Comparison of ENCODE assay signal across 9 mouse cellular contexts in the genomic region with DNA sequence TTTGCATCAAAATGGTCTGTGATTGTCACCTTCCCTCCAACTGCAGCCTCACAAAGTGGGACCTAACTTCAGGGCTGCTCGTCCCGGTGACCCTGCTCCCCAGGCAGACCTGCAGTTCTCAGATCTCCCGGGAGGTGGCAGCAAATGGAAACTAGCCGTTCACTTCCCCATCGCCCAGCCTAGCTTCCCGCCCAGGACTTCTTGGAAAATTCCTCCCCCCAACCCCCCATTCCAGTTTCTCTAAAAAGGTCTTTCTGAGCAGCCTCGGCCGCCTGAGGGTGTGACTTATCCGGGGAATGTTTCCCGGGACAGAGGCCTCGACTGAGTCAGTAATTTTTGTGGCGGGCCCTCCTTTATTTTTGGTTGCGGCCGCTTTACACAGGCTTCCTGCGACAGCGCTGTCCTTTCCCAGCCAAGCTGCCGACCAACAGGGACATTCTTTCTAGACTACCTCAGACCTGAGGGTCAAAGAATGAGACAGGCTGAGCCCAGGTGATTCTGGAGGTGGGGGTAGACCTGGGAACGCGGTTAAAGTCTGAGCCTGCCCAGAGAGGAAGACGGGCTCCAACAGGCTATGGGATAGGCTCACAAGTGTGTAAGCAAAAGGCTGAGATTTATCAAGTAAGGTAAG. TPM values are rescaled to one million over a fixed set of nuclear protein-coding genes. Genes with fewer than 3 reads are reported as not detected.
DNase-seq lines count a peak whose midpoint lies in the region; ATAC-seq and TF ChIP-seq lines count a peak whose summit lies in the region.
"Had no signal": no experiment of that assay in that cellular context is flagged by ENCODE, and none has a peak within 500 bp of the region (broad histone marks: within the 10 kb centered on the region; RNA-seq: fewer than 3 reads in every experiment).

No protein-coding gene starts in this region.

- H3K9ac ChIP-seq in ES-Bruce4 (ENCODE audit: low read depth, poor library complexity, severe bottlenecking), result peak overlapping the region; percentile 69
- H3K9ac ChIP-seq in forebrain, embryonic 14.5 days (ENCODE audit: low read length), result peak overlapping the region; percentile 63
- peak overlapping the region; percentile 54 for H3K9ac ChIP-seq in neural tube, embryonic 15.5 days (replicated peaks)

- peak; percentile 81 for TF ChIP-seq CTCF in ES-Bruce4 (IDR thresholded peaks at IDR 0.05; ENCODE audit: low read depth, low read length)
- peak; percentile 87 for TF ChIP-seq CTCF in lung, adult 2 months (IDR thresholded peaks at IDR 0.05; ENCODE audit: insufficient read depth, low read length)

- H3K9me3 ChIP-seq in ES-Bruce4 (replicated peaks; ENCODE audit: control insufficient read depth, insufficient read depth, low read length, poor library complexity, severe bottlenecking), result no peaks in the 10 kb centered on the region
- H3K9me3 ChIP-seq in forebrain, embryonic 14.5 days (replicated peaks; ENCODE audit: control insufficient read depth, low read length), result no peaks in the 10 kb centered on the region
- H3K9me3 ChIP-seq in neural tube, embryonic 15.5 days (replicated peaks), result no peaks in the 10 kb centered on the region

- no peaks in the 10 kb centered on the region for H3K36me3 ChIP-seq in ES-Bruce4 (ENCODE audit: control insufficient read depth, insufficient read depth, low read length, poor library complexity, severe bottlenecking)
- no peaks in the 10 kb centered on the region for H3K36me3 ChIP-seq in forebrain, embryonic 14.5 days (ENCODE audit: control insufficient read depth, insufficient read depth, low read length)
- H3K36me3 ChIP-seq in neural tube, embryonic 15.5 days, result no peaks in the 10 kb centered on the region

- DNase-seq in cerebellum, adult 11-12 months, result peak; percentile 74
- peak; percentile 81 for DNase-seq in forebrain, embryonic 14.5 days (ENCODE audit: low spot score)
- peak; percentile 90 to 96 for DNase-seq in heart, postnatal 14 days
- DNase-seq in layer of hippocampus, adult 11-12 months (ENCODE audit: low spot score), result peak; percentile 86
- DNase-seq in lung, adult 2 months, result peak; percentile 93
- DNase-seq in testis, postnatal 10 days (ENCODE audit: low spot score), result peak; percentile 96

- peak overlapping the region; percentile 47 for H3K4me3 ChIP-seq in ES-Bruce4 (ENCODE audit: low read depth, low read length)
- H3K4me3 ChIP-seq in forebrain, embryonic 14.5 days (ENCODE audit: low read depth, low read length), result peak overlapping the region; percentile 35
- H3K4me3 ChIP-seq in lung, adult 2 months (replicated peaks; ENCODE audit: extremely low read depth, low read depth, low read length), result peak overlapping the region; percentile 72
- H3K4me3 ChIP-seq in neural tube, embryonic 15.5 days (replicated peaks), result peak overlapping the region; percentile 44

- no peaks in the 10 kb centered on the region for H3K4me1 ChIP-seq in ES-Bruce4 (ENCODE audit: control insufficient read depth, insufficient read depth, low read length)
- no peaks in the 10 kb centered on the region for H3K4me1 ChIP-seq in forebrain, embryonic 14.5 days (ENCODE audit: control insufficient read depth, insufficient read depth, low read length)
- H3K4me1 ChIP-seq in lung, adult 2 months (ENCODE audit: control insufficient read depth, insufficient read depth, low read length), result peaks cover 7% of the 10 kb centered on the region
- peaks cover 4% of the 10 kb centered on the region; the same call in 1 of the 2 replicates for H3K4me1 ChIP-seq in neural tube, embryonic 15.5 days

- H3K27me3 ChIP-seq in ES-Bruce4 (ENCODE audit: control insufficient read depth, insufficient read depth, low read length, poor library complexity, severe bottlenecking), result no peaks in the 10 kb centered on the region
- no peaks in the 10 kb centered on the region for H3K27me3 ChIP-seq in forebrain, embryonic 14.5 days (replicated peaks; ENCODE audit: control insufficient read depth, insufficient read depth, low read length)
- H3K27me3 ChIP-seq in neural tube, embryonic 15.5 days (replicated peaks), result no peaks in the 10 kb centered on the region

- intact Hi-C loops in heart, postnatal 14 days (cut with DNase I), result loop anchor here (5.0 to 10.0 kb wide), 3 partner anchors 111 to 343 kb away; no protein-coding TSS in a partner anchor

- 0 out of 2 replicates have a peak overlapping the region, but pooled peaks have one; percentile 19 for H3K27ac ChIP-seq in ES-Bruce4 (ENCODE audit: insufficient read depth, low read length)
- no peak overlapping the region for H3K27ac ChIP-seq in forebrain, embryonic 14.5 days (ENCODE audit: low read depth, low read length)
- no peak overlapping the region for H3K27ac ChIP-seq in neural tube, embryonic 15.5 days (replicated peaks)

- WGBS in forebrain, embryonic 14.5 days, result 3% methylated on average over 20 of the region's 20 CpGs
- WGBS in lung, adult 2 months, result 2% methylated on average over 20 of the region's 20 CpGs
- 5% methylated on average over 20 of the region's 20 CpGs for WGBS in neural tube, embryonic 15.5 days

- TF ChIP-seq POLR2A in ES-Bruce4 (IDR thresholded peaks at IDR 0.05; ENCODE audit: insufficient read depth, low read length), result no peak
- TF ChIP-seq POLR2A in lung, adult 2 months (IDR thresholded peaks at IDR 0.05; ENCODE audit: borderline replicate concordance, extremely low read depth, low read depth, low read length), result no peak

- ATAC-seq in forebrain, embryonic 14.5 days, result peak; percentile 83
- ATAC-seq in neural tube, embryonic 15.5 days (ENCODE audit: low FRiP score), result peak; percentile 83

- TF ChIP-seq EP300 in ES-Bruce4 (IDR thresholded peaks at IDR 0.05; ENCODE audit: insufficient read depth, low read depth, low read length), result no peak

- H3K4me2 ChIP-seq in forebrain, embryonic 14.5 days (ENCODE audit: low read length), result peak overlapping the region; percentile 66
- H3K4me2 ChIP-seq in neural tube, embryonic 15.5 days, result peak overlapping the region; percentile 75

RNA-seq across cellular contexts. Expression of gene Ahctf1, which starts 44.4 kb away (rescaled TPM):
- polyA plus RNA-seq in ES-Bruce4 (2011; ENCODE audit: insufficient read depth, insufficient read length, low read depth, missing spikeins), result 131 and 141 TPM in 2 replicates
- polyA plus RNA-seq in forebrain, embryonic 14.5 days (2014; fragmentation: Nextera tagmentation; extraction: Ambion mirVana), result 17.1 and 20.6 TPM in 2 replicates
- 10 to 100 TPM; 21.9 to 22.8 TPM for total RNA-seq in heart, postnatal 14 days (2021)
- 5.3 and 6.9 TPM in 2 replicates for polyA plus RNA-seq in lung, adult 2 months (2012; rRNA removed)
- polyA plus RNA-seq in neural tube, embryonic 15.5 days (2015; fragmentation: Nextera tagmentation; extraction: Ambion mirVana), result 16.2 and 16.7 TPM in 2 replicates

RNA-seq across cellular contexts. Expression of gene Gm10518, which starts 44.7 kb away (rescaled TPM):
- not detected in 2 replicates for polyA plus RNA-seq in ES-Bruce4 (2011; ENCODE audit: insufficient read depth, insufficient read length, low read depth, missing spikeins)
- polyA plus RNA-seq in forebrain, embryonic 14.5 days (2014; fragmentation: Nextera tagmentation; extraction: Ambion mirVana), result not detected in 2 replicates
- total RNA-seq in heart, postnatal 14 days (2021), result not detected
- polyA plus RNA-seq in lung, adult 2 months (2012; rRNA removed), result not detected in 2 replicates
- not detected in 2 replicates for polyA plus RNA-seq in neural tube, embryonic 15.5 days (2015; fragmentation: Nextera tagmentation; extraction: Ambion mirVana)
- polyA plus RNA-seq: large intestine, adult 2 months had no signal
